Mouse (Mus musculus) heart, embryonic 10.5 days (tissue): ENCODE measurements around the gene Fsd1l. TPM values are rescaled to one million over a fixed set of nuclear protein-coding genes. Genes with fewer than 3 reads are reported as not detected.
"Not testable (repeated sequence)": the region's sequence is repeated elsewhere in the genome, so short reads cannot be mapped to it uniquely, and the experiment has no call there.

Experiments used
- DNase-seq: peaks from one replicate; pipeline ENCODE4 v3.0.0-alpha.2; 2017; ENCODE audit warnings: low spot score
- H3K27ac ChIP-seq: fragments of 300-500 bp; sonication (generic); 2 replicates; pipeline ENCODE4 v1.5.1; 2016; ENCODE audit warnings: mild to moderate bottlenecking
- H3K27me3 ChIP-seq: fragments of 300-500 bp; sonication (generic); 2 replicates; pipeline ENCODE4 v1.6.1; 2016; ENCODE audit warnings: mild to moderate bottlenecking; ENCODE audit not compliant: poor library complexity, insufficient read depth, severe bottlenecking
- H3K36me3 ChIP-seq: fragments of 300-500 bp; sonication (generic); 2 replicates; pipeline ENCODE4 v1.6.1; 2016; ENCODE audit warnings: mild to moderate bottlenecking, moderate library complexity
- H3K4me1 ChIP-seq: fragments of 300-500 bp; sonication (generic); 2 replicates; pipeline ENCODE4 v1.6.1; 2016; ENCODE audit warnings: mild to moderate bottlenecking
- H3K4me3 ChIP-seq: fragments of 300-500 bp; sonication (generic); 2 replicates; pipeline ENCODE4 v1.5.1; 2016; ENCODE audit warnings: mild to moderate bottlenecking, moderate library complexity
- H3K9me3 ChIP-seq: fragments of 300-500 bp; sonication (generic); 2 replicates; pipeline ENCODE4 v1.6.1; 2016; ENCODE audit warnings: mild to moderate bottlenecking, moderate library complexity
- WGBS: fragments of 180-500 bp; shearing (Covaris S2); methylation state at CpG from one replicate; pipeline ENCODE4 v1.1.7; 2016; 5-methylcytosine and 5-hydroxymethylcytosine counted together
- polyA plus RNA-seq: library from polyadenylated mRNA; unstranded; fragments of >200 nt; fragmentation: Nextera tagmentation; extraction: Ambion mirVana; gene quantifications from 2 replicates; pipeline ENCODE4 v1.2.1, GENCODE M21; 2016

The Fsd1l gene
- polyA plus RNA-seq, 1 experiment from 2014 or later = 11.4 TPM

- Histone ChIP-seq H3K4me1 (peaks cover 9% of the 10 kb centered on the region; the same call in 1 of the 2 replicates), H3K9me3 (no peaks in the 10 kb centered on the region), H3K36me3 (peaks cover 2% of the 10 kb centered on the region), H3K4me3 (no peak overlapping the region), H3K27ac (no peak overlapping the region), H3K27me3 (no peaks in the 10 kb centered on the region)
- DNase-seq = no peak
Observed at GRCm38 (mm10) chr4:53715977-53716376, 84.7 kb downstream of the Fsd1l start.

DNA sequence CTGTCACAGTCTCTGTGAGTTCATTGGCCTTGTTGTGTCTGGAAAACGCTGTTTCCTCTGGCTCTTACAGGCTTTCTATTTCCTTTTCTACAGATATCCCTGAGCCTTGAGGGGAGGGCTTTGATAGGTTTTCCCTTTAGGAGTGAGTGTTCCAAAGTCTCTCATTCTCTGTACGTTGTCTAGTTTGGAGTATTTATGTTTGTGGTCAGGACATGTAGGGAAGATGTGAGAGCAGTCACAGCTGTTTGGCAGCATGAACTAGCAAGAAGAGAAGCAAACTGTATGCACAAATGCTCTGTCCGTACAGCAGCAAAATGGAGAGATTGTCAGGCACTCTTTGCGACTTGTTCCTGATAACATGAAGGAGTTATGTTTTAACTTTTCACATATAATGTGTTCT is 86.3 kb downstream of the Fsd1l start:
- H3K27me3 ChIP-seq = no peaks in the 10 kb centered on the region
- H3K4me1 ChIP-seq = peaks cover 9% of the 10 kb centered on the region; the same call in 1 of the 2 replicates

GRCm38 (mm10) chr4:53718261-53718660 is 87.0 kb downstream of the Fsd1l start:
- H3K27ac ChIP-seq = 0 out of 2 replicates have a peak overlapping the region, but pooled peaks have one; percentile 52
- peaks cover 9% of the 10 kb centered on the region; the same call in 1 of the 2 replicates for H3K4me1 ChIP-seq
- H3K27me3 ChIP-seq = no peaks in the 10 kb centered on the region
- no peaks in the 10 kb centered on the region for H3K9me3 ChIP-seq
- H3K36me3 ChIP-seq = peaks cover 8% of the 10 kb centered on the region
- 77% methylated on average over 5 of the region's 5 CpGs for WGBS
- no peak overlapping the region for H3K4me3 ChIP-seq
- no peak for DNase-seq

More for the DNA sequence above, 86.3 kb downstream of the Fsd1l start:
- Histone ChIP-seq H3K27ac (no peak overlapping the region), H3K9me3 (no peaks in the 10 kb centered on the region), H3K36me3 (peaks cover 8% of the 10 kb centered on the region), H3K4me3 (no peak overlapping the region)
- DNase-seq = no peak
- 83% methylated on average over 4 of the region's 4 CpGs for WGBS

DNA sequence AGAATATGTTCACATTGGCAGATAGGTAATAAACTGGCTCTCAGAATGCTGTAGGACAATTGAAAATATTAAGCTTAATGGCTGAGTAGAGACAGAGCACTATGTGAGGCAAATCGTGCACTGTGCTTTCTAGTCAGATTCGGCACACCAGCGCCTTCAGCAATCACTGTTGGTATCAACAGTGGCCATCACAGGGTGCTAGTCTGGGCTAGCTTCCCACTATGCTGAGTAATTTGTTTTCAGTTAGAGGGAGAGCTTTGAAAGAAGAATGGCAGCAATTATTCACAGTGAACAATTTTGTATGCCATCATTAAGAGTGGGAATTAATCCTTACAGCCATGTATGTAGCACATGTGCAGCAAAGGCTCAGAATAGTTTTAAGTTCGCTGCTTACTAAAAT is 91.2 kb downstream of the Fsd1l start:
- WGBS = 93% methylated on average over 4 of the region's 4 CpGs
- DNase-seq = no peak

DNA sequence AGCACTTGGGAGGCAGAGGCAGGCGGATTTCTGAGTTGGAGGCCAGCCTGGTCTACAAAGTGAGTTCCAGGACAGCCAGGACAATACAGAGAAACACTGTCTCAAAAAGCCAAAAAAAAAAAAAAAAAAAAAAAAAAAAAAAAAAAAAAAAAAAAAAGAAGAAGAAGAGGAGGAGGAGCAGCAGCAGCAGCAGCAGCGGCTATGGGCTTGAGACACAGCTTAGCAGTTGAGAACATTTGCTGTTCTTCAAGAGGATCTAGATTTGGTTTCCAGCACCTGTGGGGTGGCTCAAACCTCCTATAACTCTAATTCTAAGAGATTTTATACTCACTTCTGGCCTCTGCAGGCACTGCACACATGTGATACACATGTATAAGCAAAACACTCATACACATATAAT is 94.8 kb downstream of the Fsd1l start:
- not testable (repeated sequence) for H3K4me1 ChIP-seq, H3K27me3 ChIP-seq, DNase-seq, H3K27ac ChIP-seq, H3K4me3 ChIP-seq, H3K9me3 ChIP-seq
- 87% methylated on average over 2 of the region's 2 CpGs for WGBS
- peaks cover 36% of the 10 kb centered on the region for H3K36me3 ChIP-seq

More for the DNA sequence above, 91.2 kb downstream of the Fsd1l start:
- Histone ChIP-seq H3K27ac (no peak overlapping the region), H3K36me3 (peaks cover 17% of the 10 kb centered on the region), H3K9me3 (no peaks in the 10 kb centered on the region), H3K27me3 (no peaks in the 10 kb centered on the region), H3K4me1 (peaks cover 4% of the 10 kb centered on the region; the same call in 1 of the 2 replicates), H3K4me3 (no peak overlapping the region)

DNA sequence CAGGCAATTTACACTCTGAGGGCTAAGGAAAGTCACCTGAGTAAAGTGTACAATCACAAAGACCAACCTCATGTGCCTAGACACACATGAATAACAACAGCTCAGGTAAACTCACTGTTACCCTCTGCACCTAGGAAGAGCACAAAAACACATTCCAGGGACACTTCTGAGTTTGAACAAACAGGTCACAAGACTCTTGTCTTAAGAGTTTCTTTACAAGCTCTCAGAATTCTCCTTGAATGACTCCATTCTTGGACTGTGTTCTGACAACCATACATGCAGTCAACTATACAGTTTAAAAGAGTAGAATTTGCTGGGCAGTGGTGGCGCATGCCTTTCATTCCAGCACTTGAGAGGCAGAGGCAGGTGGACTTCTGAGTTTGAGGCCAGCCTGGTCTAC is 96.8 kb downstream of the Fsd1l start:
- H3K4me1 ChIP-seq = no peaks in the 10 kb centered on the region
- DNase-seq = no peak
- H3K27me3 ChIP-seq = no peaks in the 10 kb centered on the region
- H3K27ac ChIP-seq = no peak overlapping the region
- 90% methylated on average over 1 of the region's 1 CpGs for WGBS
- H3K4me3 ChIP-seq = no peak overlapping the region
- H3K9me3 ChIP-seq = no peaks in the 10 kb centered on the region
- H3K36me3 ChIP-seq = peaks cover 41% of the 10 kb centered on the region

- WGBS = 44% methylated on average over 6 of the region's 6 CpGs
- DNase-seq = no peak
- H3K36me3 ChIP-seq = peaks cover 35% of the 10 kb centered on the region
Observed at GRCm38 (mm10) chr4:53738956-53739616, 107.8 kb downstream of the Fsd1l start.

GRCm38 (mm10) chr4:53749831-53750230 is 118.6 kb downstream of the Fsd1l start:
- no peak for DNase-seq
- H3K27me3 ChIP-seq = no peaks in the 10 kb centered on the region
- H3K4me3 ChIP-seq = no peak overlapping the region
- H3K36me3 ChIP-seq = peaks cover 31% of the 10 kb centered on the region; the same call in 1 of the 2 replicates
- H3K27ac ChIP-seq = no peak overlapping the region
- H3K4me1 ChIP-seq = no peaks in the 10 kb centered on the region
- no peaks in the 10 kb centered on the region for H3K9me3 ChIP-seq

More at GRCm38 (mm10) chr4:53738956-53739616, 107.8 kb downstream of the Fsd1l start:
- no peaks in the 10 kb centered on the region for H3K4me1 ChIP-seq
- no peak overlapping the region for H3K4me3 ChIP-seq
- H3K9me3 ChIP-seq = no peaks in the 10 kb centered on the region
- H3K27ac ChIP-seq = no peak overlapping the region
- H3K27me3 ChIP-seq = no peaks in the 10 kb centered on the region

DNA sequence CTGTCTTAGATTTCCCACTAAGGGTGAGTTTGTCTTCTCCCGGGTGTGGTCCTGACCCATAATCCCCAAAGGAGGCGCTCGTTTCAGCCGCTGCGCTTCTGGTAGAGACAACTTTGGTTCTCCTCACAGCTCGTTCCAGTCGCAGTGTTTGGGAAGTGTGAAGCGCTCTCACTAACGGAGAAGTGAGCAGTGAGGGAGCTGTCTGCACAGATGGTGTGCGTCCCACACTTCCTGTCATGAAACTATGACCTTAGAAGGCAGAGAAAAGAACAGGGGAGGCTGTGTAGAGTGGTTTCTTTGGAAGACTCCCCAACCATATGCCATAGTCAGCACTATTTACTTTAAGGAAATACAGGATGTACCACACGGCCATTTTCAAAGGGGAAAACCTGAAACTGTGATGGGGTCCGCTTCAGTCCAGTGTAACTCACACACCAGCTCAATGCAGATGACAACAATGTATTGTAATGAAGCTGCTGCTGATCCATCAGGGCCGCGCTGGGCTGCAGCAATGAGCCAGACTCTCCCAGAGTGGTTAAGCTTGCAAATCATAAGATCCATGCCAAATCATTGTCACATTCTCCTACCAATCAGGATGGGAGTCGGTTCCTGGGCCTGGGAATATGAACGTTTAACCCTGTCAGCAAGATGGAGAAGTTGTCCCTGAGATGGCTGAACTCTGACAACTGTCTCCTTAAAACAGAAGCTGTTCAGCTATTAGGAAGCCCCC is 119.3 kb downstream of the Fsd1l start:
- no peak for DNase-seq
- no peaks in the 10 kb centered on the region for H3K9me3 ChIP-seq
- peaks cover 31% of the 10 kb centered on the region; the same call in 1 of the 2 replicates for H3K36me3 ChIP-seq
- 75% methylated on average over 16 of the region's 16 CpGs for WGBS
- H3K27me3 ChIP-seq = no peaks in the 10 kb centered on the region
- H3K4me1 ChIP-seq = no peaks in the 10 kb centered on the region
- no peak overlapping the region for H3K27ac ChIP-seq
- no peak overlapping the region for H3K4me3 ChIP-seq

Other genes starting within 250 kb of the Fsd1l start
- 15.9 and 16.3 TPM in 2 replicates for gene Slc44a1, start 191.1 kb upstream of the Fsd1l start, polyA plus RNA-seq
- gene Fktn, start 82.5 kb downstream of the Fsd1l start, polyA plus RNA-seq = 14.5 and 20.7 TPM in 2 replicates
- 0.27 and 0.31 TPM in 2 replicates for gene Tal2, start 148.2 kb downstream of the Fsd1l start, polyA plus RNA-seq
- gene Tmem38b, start 194.6 kb downstream of the Fsd1l start, polyA plus RNA-seq = 10.8 and 18.2 TPM in 2 replicates